Mouse (Mus musculus) testis, adult 2 months (tissue): ENCODE measurements at regions not wholly inside any gene's neighbourhood (a gene's known extent, or its start where the extent isn't known, plus 50 kb on each side); places are given as distances from the start of the nearest gene placed in this dataset.

Experiments
- H3K27ac ChIP-seq: fragments of 200-500 bp; 2 replicates; pipeline ENCODE4 v1.5.1; 2012; ENCODE audit warnings: low read depth, low read length; ENCODE audit not compliant: control insufficient read depth, insufficient read depth
- H3K27me3 ChIP-seq: fragments of 200-500 bp; 2 replicates; pipeline ENCODE4 v1.6.1; 2012; ENCODE audit warnings: mild to moderate bottlenecking, low read length, moderate library complexity; ENCODE audit not compliant: control insufficient read depth, insufficient read depth
- H3K36me3 ChIP-seq: fragments of 200-500 bp; 2 replicates; pipeline ENCODE4 v1.6.1; 2012; ENCODE audit warnings: mild to moderate bottlenecking, low read length; ENCODE audit not compliant: control insufficient read depth, insufficient read depth
- H3K4me1 ChIP-seq: fragments of 200-500 bp; 2 replicates; pipeline ENCODE4 v1.6.1; 2012; ENCODE audit warnings: low read length; ENCODE audit not compliant: control insufficient read depth, insufficient read depth
- H3K4me3 ChIP-seq: fragments of 200-500 bp; 2 replicates; pipeline ENCODE4 v1.5.1; 2012; ENCODE audit warnings: low read depth, mild to moderate bottlenecking, low read length, moderate library complexity, mixed read lengths; ENCODE audit not compliant: control insufficient read depth
- CTCF ChIP-seq: fragments of 200-500 bp; IDR thresholded peaks from 2 replicates; pipeline ENCODE4 v1.5.1; 2012; ENCODE audit warnings: low read depth, mild to moderate bottlenecking, inconsistent platforms, low read length, moderate library complexity; ENCODE audit not compliant: control insufficient read depth, insufficient read depth, insufficient replicate concordance
- POLR2A ChIP-seq: fragments of 200-500 bp; IDR thresholded peaks from 2 replicates; pipeline ENCODE4 v1.6.1; 2012; ENCODE audit warnings: low read depth, mild to moderate bottlenecking, inconsistent platforms, low read length, moderate library complexity; ENCODE audit not compliant: control insufficient read depth

DNA sequence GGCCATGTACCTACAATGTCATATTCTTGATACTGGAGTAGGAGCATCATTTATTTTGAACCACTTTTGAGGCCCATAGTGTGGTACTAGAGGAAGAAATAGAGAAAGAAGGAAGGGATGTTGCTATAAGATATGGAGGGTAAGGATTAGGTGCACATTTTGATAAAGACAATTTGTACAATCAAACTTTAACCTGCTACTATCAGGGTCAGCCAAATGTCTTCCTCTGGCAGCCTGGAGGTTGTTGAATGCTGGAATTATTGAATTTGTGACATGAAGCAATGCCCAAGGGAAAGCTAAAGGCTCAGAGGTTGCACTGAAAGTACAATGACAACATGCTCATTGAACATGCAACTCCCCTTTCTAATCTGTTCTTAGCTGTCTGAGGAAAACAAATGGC lies 202.3 kb upstream of the Sema3a start:
- Histone ChIP-seq H3K36me3 (no peaks in the 10 kb centered on the region), H3K27me3 (no peaks in the 10 kb centered on the region), H3K4me3 (no peak overlapping the region), H3K27ac (no peak overlapping the region), H3K4me1 (no peaks in the 10 kb centered on the region)
- TF ChIP-seq CTCF (no peak), POLR2A (no peak)

DNA sequence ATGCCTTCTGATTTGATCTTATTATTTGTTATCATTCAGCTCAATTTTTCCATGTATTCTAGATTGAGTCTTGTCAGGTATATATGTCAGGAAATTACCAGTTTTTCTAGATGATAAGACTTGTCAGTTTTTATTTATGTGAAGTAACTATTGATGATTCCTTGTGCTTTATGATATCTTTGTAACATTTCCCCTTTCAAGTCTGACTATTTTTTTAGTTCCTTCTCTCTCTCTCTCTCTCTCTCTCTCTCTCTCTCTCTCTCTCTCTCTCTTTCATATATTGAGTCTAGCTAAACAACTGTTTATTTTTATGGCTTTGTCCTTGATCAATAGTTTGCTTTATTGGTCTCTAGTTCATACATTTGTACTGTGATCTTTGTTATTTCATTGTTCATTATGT lies 199.7 kb upstream of the Sema3a start:
- Histone ChIP-seq H3K27me3 (no peaks in the 10 kb centered on the region), H3K36me3 (no peaks in the 10 kb centered on the region), H3K4me1 (no peaks in the 10 kb centered on the region), H3K4me3 (no peak overlapping the region), H3K27ac (no peak overlapping the region)
- no peak for TF ChIP-seq POLR2A
- no peak for TF ChIP-seq CTCF

DNA sequence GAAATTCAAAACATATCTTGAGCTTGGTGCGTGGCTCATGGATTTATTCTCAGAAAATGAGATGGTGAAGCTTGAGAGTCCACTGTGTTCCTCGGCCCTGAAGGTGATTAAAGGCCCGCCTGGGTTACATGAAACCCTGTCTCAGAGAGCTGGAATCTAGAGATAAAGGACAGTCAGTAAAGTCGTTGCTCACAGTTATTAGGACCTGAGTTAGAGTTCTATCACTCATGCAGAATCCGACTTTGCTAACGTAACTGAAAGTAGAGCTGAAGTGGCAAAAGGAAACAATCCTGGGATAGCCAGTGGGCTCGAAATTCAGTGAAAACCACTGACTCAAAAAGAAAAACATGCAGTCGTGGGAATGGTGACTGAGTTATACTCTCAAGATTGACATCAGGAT lies 198.9 kb upstream of the Sema3a start:
- H3K36me3 ChIP-seq = no peaks in the 10 kb centered on the region
- no peaks in the 10 kb centered on the region for H3K27me3 ChIP-seq
- no peak overlapping the region for H3K4me3 ChIP-seq
- no peak overlapping the region for H3K27ac ChIP-seq
- no peaks in the 10 kb centered on the region for H3K4me1 ChIP-seq
- TF ChIP-seq POLR2A (no peak), CTCF (no peak)

DNA sequence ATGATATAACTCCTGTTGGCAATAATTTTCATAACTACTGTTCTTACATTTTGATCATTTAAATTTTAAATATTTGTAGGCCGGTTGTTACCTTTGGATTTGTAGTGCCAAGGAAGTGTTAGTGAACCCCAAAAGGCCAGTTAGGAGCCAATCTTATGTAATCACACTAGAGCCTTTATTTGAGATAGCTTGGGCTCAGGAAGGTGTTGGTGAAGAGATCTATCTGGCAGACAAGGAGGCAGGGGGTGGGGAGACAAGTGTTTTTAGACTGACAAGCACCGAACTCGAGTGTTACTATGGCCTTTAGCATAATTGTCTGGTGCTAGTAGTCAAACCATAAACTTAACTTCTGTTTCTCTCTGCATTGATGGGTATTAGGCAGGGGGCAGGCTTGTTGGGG lies 198.0 kb upstream of the Sema3a start:
- H3K4me3 ChIP-seq = no peak overlapping the region
- no peak for TF ChIP-seq POLR2A
- TF ChIP-seq CTCF = no peak
- no peaks in the 10 kb centered on the region for H3K36me3 ChIP-seq
- no peak overlapping the region for H3K27ac ChIP-seq
- no peaks in the 10 kb centered on the region for H3K27me3 ChIP-seq
- H3K4me1 ChIP-seq = no peaks in the 10 kb centered on the region

DNA sequence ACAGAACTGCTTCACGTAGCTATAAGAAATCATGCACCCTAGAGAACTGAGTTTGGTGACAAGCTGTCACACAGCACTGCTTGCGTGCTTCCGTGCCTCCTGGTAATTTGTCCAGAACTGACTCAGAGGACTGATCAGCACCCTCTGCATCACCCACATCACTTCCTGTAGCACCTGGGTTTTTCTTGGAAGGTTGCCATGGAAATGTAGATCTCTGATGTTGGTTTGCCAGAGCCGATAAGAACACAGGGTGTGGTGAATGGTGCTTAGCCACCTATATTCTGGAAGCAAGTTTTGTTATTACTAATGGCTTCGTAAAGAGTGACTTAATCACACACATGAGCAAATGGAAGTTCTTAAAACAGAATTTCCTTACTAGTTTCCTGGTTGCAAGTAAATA lies 188.2 kb upstream of the Sema3a start:
- no peak overlapping the region for H3K4me3 ChIP-seq
- H3K27me3 ChIP-seq = no peaks in the 10 kb centered on the region
- H3K27ac ChIP-seq = no peak overlapping the region
- TF ChIP-seq CTCF = no peak
- TF ChIP-seq POLR2A = no peak
- H3K4me1 ChIP-seq = no peaks in the 10 kb centered on the region
- H3K36me3 ChIP-seq = no peaks in the 10 kb centered on the region

DNA sequence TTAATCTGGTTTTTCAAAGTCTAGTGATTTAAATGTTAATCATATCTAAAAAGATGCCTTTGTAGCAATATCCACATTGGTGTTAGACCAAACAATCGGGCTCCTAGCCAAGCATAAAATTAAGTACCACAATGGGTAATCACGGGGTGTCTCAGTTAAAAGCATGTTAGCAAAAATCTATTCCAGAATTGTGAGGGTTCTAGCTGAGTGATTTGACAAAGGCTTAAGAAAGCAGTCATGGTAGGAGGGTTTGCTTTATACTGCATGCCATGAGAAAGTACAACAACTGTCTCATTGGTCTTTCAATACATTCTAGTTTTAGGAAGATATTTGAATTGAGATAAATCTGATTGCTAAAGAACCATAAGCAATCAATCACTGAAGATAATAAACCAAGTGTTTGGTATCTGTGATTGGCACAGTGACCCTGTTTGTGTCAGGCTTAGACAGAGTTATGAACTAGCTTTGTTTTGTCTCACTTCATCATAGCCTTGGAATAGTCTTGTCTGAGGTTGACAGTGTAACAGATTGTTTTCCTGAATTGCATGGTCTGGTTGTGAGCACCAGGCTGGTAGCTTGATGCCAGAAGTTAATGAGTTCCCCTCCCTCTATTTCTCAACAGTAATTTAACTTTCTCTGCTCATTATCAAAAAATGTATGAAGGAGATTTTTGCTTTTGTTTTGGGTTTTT lies 186.9 kb upstream of the Sema3a start:
- no peaks in the 10 kb centered on the region for H3K36me3 ChIP-seq
- no peaks in the 10 kb centered on the region for H3K4me1 ChIP-seq
- H3K27me3 ChIP-seq = no peaks in the 10 kb centered on the region
- H3K4me3 ChIP-seq = no peak overlapping the region
- no peak overlapping the region for H3K27ac ChIP-seq
- no peak for TF ChIP-seq POLR2A
- no peak for TF ChIP-seq CTCF

DNA sequence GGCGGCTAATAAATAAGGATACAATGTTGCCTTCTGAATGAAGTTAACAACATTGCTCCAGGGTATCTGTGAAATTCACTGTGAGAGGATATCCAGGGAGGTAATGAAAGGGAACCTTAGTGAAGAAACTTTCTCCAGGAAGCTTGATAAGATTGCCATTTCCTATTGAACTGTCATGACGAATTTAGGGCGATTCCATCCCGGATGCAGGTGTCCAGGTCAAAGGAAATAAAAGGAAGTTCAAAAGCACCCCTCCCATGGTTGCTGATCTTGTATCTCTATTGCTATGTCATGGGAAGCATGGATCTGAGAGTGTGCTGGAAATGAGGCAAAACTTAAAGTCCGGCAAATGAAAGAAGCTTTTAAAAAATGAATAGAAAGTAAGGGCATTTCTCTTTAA lies 180.7 kb upstream of the Sema3a start:
- Histone ChIP-seq H3K36me3 (no peaks in the 10 kb centered on the region), H3K27ac (no peak overlapping the region), H3K4me3 (no peak overlapping the region), H3K4me1 (no peaks in the 10 kb centered on the region), H3K27me3 (no peaks in the 10 kb centered on the region)
- no peak for TF ChIP-seq POLR2A
- TF ChIP-seq CTCF = no peak

DNA sequence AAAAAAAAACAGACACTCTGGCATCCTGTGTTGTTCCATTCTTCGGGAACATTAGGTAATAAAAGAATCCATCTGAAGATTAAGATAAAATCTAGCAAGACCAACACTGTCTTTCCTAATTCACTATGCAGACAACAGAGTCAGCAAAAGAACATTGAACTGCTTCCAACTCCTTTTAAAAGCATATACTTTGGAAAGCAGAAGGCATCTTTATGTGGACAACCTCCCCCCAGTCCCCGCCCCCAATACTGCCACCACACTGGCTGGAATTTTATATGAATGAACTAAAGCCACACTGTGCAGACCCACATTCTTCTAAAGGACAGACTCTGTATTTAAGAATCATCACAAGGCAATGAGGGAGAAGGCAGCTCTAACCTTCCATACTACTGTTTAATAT lies 176.7 kb upstream of the Sema3a start:
- H3K4me1 ChIP-seq = no peaks in the 10 kb centered on the region
- TF ChIP-seq CTCF = no peak
- no peak for TF ChIP-seq POLR2A
- H3K4me3 ChIP-seq = no peak overlapping the region
- no peaks in the 10 kb centered on the region for H3K27me3 ChIP-seq
- H3K36me3 ChIP-seq = no peaks in the 10 kb centered on the region
- no peak overlapping the region for H3K27ac ChIP-seq
